Mouse (Mus musculus) liver, embryonic 11.5 days (tissue): ENCODE data around the gene Sh3bp2. TPM values are rescaled to one million over a fixed set of nuclear protein-coding genes. Genes with fewer than 3 reads are reported as not detected.

Experiments
- ATAC-seq: fragments of 200-750 bp; cut with Nextera tagmentation; replicated peaks from 2 replicates; pipeline ENCODE4 v1.8.0; 2017; ENCODE audit warnings: moderate number of reproducible peaks, mild to moderate bottlenecking, moderate TSS enrichment, moderate library complexity; ENCODE audit not compliant: low FRiP score
- DNase-seq: peaks from one replicate; pipeline ENCODE4 v3.0.0-alpha.2; 2017; ENCODE audit warnings: low spot score
- H3K27ac ChIP-seq: fragments of 300-500 bp; sonication (generic); 2 replicates; pipeline ENCODE4 v1.5.1; 2014; ENCODE audit warnings: mild to moderate bottlenecking, low read depth, low read length, control low read depth
- H3K27me3 ChIP-seq: fragments of 300-500 bp; sonication (generic); replicated peaks from 2 replicates; pipeline ENCODE4 v1.6.1; 2014; ENCODE audit warnings: low read length, mixed read lengths; ENCODE audit not compliant: control insufficient read depth, insufficient read depth
- H3K36me3 ChIP-seq: fragments of 300-500 bp; sonication (generic); 2 replicates; pipeline ENCODE4 v1.6.1; 2014; ENCODE audit warnings: mild to moderate bottlenecking, low read length, moderate library complexity, mixed read lengths; ENCODE audit not compliant: control insufficient read depth, insufficient read depth
- H3K4me1 ChIP-seq: fragments of 300-500 bp; sonication (generic); replicated peaks from 2 replicates; pipeline ENCODE4 v1.6.1; 2014; ENCODE audit warnings: low read length, mixed read lengths; ENCODE audit not compliant: control insufficient read depth, insufficient read depth
- H3K4me2 ChIP-seq: fragments of 300-500 bp; sonication (generic); 2 replicates; pipeline ENCODE4 v1.6.1; 2014; ENCODE audit warnings: mild to moderate bottlenecking, control low read depth, moderate library complexity
- H3K4me3 ChIP-seq: fragments of 300-500 bp; sonication (generic); 2 replicates; pipeline ENCODE4 v1.5.1; 2014; ENCODE audit warnings: low read depth, low read length, control low read depth
- H3K9ac ChIP-seq: fragments of 300-500 bp; sonication (generic); 2 replicates; pipeline ENCODE4 v1.6.1; 2014; ENCODE audit warnings: low read depth, low read length, control low read depth
- H3K9me3 ChIP-seq: fragments of 300-500 bp; sonication (generic); 2 replicates; pipeline ENCODE4 v1.6.1; 2016; ENCODE audit warnings: low read length, inconsistent platforms, mixed read lengths; ENCODE audit not compliant: control insufficient read depth
- WGBS: fragments of 180-500 bp; shearing (Covaris S2); extraction: QIAGEN DNeasy Blood & Tissue Kit; methylation state at CpG from one replicate; pipeline ENCODE4 v1.1.7; 2014; 5-methylcytosine and 5-hydroxymethylcytosine counted together
- polyA plus RNA-seq: library from polyadenylated mRNA; unstranded; fragments of >200 nt; fragmentation: Nextera tagmentation; extraction: Ambion mirVana; gene quantifications from 2 replicates; pipeline ENCODE4 v1.2.1, GENCODE M21; 2014

Sh3bp2 gene
- polyA plus RNA-seq, 1 experiment from 2014 or later, result 8.4 TPM

DNA sequence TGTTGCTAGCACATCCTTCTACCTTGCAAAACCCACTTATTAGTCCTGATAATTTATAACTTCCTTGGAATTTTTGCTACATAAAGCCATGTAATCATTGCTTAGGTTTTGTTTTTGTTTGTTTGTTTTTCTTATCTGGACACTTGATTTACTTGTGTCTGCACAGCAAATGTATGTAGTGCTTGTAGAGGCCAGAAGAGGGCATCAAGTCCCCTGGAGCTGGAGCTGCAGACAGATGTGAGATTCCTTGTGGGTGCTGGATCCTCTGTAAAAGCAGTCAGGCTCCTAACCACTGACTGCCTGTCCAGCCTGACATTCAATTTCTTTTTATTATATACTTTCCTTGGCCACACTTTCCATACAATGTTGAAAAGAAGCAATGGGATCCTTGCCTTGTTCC is 21.8 kb downstream of the Sh3bp2 start:
- H3K36me3 ChIP-seq, result peaks cover 5% of the 10 kb centered on the region; the same call in 1 of the 2 replicates
- ATAC-seq, result no peak
- DNase-seq, result no peak
- peaks cover 17% of the 10 kb centered on the region for H3K4me1 ChIP-seq
- no peaks in the 10 kb centered on the region for H3K27me3 ChIP-seq
- H3K4me3 ChIP-seq, result no peak overlapping the region
- no peaks in the 10 kb centered on the region for H3K9me3 ChIP-seq
- no peak overlapping the region for H3K27ac ChIP-seq
- no peak overlapping the region for H3K9ac ChIP-seq
- H3K4me2 ChIP-seq, result no peak overlapping the region

DNA sequence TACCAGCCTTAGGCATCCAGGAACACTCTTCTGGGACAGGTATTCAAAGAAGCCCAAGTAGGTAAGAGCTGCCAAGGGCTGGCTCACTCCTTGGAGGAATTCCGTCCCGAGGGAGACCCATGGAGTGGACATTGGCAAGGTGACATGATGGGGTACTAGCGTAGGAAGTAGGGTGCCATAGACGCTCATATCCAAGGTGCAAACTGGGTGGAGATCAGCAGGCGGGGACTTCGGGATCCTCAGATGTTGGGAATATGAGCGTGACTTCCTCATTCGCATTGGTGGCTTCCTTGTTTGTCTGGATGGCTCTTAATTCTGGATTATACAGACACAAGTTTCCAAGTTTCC is 23.5 kb downstream of the Sh3bp2 start:
- Histone ChIP-seq H3K9me3 (no peaks in the 10 kb centered on the region), H3K4me1 (peaks cover 11% of the 10 kb centered on the region), H3K9ac (peak overlapping the region; percentile 94), H3K36me3 (peaks cover 12% of the 10 kb centered on the region; the same call in 1 of the 2 replicates), H3K27ac (no peak overlapping the region), H3K27me3 (no peaks in the 10 kb centered on the region), H3K4me2 (peak overlapping the region; percentile 95), H3K4me3 (peak overlapping the region; percentile 88)
- DNase-seq (no peak), ATAC-seq (peak; percentile 9; the same call in 1 of the 2 replicates)
- 30% methylated on average over 8 of the region's 8 CpGs for WGBS

DNA sequence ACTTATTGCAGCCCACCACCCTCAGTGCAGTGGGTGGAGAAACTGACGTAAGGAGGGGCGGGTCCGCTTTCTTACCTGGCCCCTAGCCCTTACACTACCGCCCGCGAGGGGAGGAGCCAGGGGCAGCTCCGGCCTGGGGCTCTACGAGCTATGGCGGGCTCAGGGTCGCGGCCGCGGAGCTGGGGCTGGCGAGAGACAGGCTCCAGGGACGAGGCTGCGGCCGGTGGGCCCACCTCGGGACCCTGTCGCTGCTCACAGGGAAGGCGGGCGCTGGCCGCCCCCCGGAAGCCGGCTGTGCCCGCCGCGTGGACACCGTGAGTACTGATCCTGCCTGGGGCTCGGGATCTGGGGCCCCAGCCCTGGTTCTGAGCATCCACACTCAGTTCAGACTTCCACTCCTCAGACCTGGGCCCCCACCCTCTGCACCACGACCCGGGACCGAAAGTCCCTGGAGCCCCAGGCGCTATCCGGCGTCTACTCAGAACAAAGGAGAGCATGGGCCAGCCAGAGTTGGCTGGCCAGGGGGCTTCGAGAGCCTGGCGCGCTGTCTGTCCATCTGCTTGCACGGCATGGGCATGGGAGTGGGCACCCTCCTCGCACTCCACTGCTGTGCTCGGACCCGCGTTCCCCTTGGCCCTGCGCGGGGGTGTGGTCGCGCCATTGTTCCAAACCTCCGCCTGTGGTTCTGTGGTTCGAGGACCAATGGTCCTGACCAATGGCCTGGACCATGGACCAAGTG is 24.0 kb downstream of the Sh3bp2 start:
- H3K36me3 ChIP-seq, result peaks cover 12% of the 10 kb centered on the region; the same call in 1 of the 2 replicates
- peak overlapping the region; percentile 88 for H3K4me3 ChIP-seq
- ATAC-seq (peak; percentile 81), DNase-seq (peak; percentile 75)
- H3K9ac ChIP-seq, result peak overlapping the region; percentile 94
- H3K27ac ChIP-seq, result peak overlapping the region; percentile 64
- no peaks in the 10 kb centered on the region for H3K27me3 ChIP-seq
- peaks cover 11% of the 10 kb centered on the region for H3K4me1 ChIP-seq
- no peaks in the 10 kb centered on the region for H3K9me3 ChIP-seq
- peak overlapping the region; percentile 95 for H3K4me2 ChIP-seq
- 3% methylated on average over 48 of the region's 49 CpGs for WGBS

DNA sequence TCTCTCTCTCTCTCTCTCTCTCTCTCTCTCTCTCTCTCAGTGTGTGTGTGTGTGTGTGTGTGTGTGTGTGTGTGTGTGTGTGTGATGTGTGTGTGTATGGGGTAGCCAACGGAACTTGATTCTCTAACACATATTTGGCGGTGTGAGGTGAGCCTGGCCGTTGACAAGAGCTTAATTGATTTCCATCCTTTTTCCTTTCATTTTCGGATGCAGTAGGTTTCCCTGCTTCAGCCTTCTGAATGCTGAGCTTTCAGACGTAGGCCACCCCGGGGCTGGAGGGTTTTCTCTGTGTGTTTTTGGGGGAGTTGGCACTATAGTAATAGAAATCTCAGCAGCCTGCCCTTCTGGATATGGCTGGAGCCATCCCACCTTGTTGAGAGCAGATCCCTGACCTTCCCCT is 24.6 kb downstream of the Sh3bp2 start:
- Histone ChIP-seq H3K9me3 (no peaks in the 10 kb centered on the region), H3K4me3 (peak overlapping the region; percentile 88)
- 38% methylated on average over 6 of the region's 6 CpGs for WGBS

DNA sequence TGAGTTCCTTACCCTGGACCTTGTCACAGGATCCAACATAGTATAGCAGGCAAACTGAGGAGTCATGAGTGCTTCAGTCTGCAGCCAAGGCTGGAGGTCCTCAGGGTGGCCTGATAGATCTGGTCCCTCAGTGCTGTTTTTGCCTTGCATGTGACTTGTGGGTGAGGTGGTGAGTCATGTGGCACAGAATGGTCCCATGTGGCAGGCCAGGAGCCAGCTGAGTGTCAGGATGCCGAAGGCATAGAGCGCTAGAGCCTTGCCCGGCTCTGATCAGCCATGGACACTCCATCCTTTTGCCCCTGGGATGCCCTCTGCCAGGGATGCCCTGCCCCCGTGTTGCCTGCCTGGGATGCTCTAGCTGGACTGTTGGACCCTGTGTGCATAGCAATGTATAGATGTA is 26.2 kb downstream of the Sh3bp2 start:
- no peak overlapping the region for H3K9ac ChIP-seq
- no peaks in the 10 kb centered on the region for H3K27me3 ChIP-seq
- H3K27ac ChIP-seq, result no peak overlapping the region
- no peaks in the 10 kb centered on the region for H3K9me3 ChIP-seq
- no peak overlapping the region for H3K4me2 ChIP-seq
- H3K4me3 ChIP-seq, result no peak overlapping the region
- H3K36me3 ChIP-seq, result peaks cover 19% of the 10 kb centered on the region
- H3K4me1 ChIP-seq, result peaks cover 11% of the 10 kb centered on the region
- 96% methylated on average over 4 of the region's 4 CpGs for WGBS
- no peak for ATAC-seq
- no peak for DNase-seq

More for the DNA sequence above, 24.6 kb downstream of the Sh3bp2 start:
- H3K4me1 ChIP-seq, result peaks cover 11% of the 10 kb centered on the region
- H3K27ac ChIP-seq, result no peak overlapping the region
- peaks cover 13% of the 10 kb centered on the region; the same call in 1 of the 2 replicates for H3K36me3 ChIP-seq
- DNase-seq (no peak), ATAC-seq (no peak)
- H3K9ac ChIP-seq, result peak overlapping the region; percentile 94
- H3K4me2 ChIP-seq, result peak overlapping the region; percentile 95
- H3K27me3 ChIP-seq, result no peaks in the 10 kb centered on the region

DNA sequence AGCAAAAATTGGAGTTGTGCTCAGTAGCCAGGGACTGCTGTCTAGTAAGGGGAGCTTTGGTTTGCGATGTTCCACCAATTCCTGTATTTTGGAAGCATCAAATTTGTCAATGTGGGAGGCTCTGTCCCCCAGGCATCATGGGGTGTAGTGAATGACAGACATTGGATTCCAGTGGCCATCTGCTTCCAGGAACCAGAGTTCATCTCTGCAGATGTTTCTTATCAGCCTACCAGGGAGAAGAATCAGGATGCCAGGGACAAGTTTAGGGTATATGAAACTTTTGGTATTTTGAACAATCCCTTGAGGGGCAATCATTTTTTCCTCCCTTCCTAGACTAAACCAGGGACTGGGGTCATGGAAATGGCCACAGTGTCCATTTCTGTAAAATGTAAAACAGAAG is 38.2 kb downstream of the Sh3bp2 start:
- no peaks in the 10 kb centered on the region for H3K27me3 ChIP-seq
- no peak overlapping the region for H3K4me2 ChIP-seq
- peaks cover 29% of the 10 kb centered on the region for H3K4me1 ChIP-seq
- ATAC-seq (no peak), DNase-seq (no peak)
- peaks cover 27% of the 10 kb centered on the region for H3K36me3 ChIP-seq
- H3K9ac ChIP-seq, result no peak overlapping the region
- H3K9me3 ChIP-seq, result no peaks in the 10 kb centered on the region
- no peak overlapping the region for H3K4me3 ChIP-seq
- no peak overlapping the region for H3K27ac ChIP-seq
- 93% methylated on average over 1 of the region's 1 CpGs for WGBS

DNA sequence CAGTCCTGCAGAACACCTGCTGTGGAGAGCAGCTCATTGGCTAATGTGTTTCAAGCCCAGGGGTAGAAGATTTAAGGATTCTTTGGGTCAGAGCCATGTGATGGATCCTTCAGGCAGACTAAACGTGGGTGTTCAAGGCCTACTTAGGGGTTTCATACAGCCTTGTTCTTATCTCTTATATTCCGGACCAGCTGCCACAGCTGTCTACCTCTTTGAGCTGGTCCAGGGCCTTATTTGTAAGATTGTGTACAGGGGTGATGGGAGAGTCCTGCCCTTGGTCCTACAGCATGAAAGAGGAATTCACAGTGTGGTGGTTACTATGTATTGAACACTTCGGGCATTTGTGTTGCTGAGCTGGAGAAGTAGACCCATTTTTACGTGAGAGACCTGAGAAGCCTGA is 38.7 kb downstream of the Sh3bp2 start:
- H3K27ac ChIP-seq, result peak overlapping the region; percentile 41; the same call in 1 of the 2 replicates
- ATAC-seq, result peak; percentile 66; the same call in 1 of the 2 replicates
- WGBS, result 68% methylated on average over 4 of the region's 4 CpGs

DNA sequence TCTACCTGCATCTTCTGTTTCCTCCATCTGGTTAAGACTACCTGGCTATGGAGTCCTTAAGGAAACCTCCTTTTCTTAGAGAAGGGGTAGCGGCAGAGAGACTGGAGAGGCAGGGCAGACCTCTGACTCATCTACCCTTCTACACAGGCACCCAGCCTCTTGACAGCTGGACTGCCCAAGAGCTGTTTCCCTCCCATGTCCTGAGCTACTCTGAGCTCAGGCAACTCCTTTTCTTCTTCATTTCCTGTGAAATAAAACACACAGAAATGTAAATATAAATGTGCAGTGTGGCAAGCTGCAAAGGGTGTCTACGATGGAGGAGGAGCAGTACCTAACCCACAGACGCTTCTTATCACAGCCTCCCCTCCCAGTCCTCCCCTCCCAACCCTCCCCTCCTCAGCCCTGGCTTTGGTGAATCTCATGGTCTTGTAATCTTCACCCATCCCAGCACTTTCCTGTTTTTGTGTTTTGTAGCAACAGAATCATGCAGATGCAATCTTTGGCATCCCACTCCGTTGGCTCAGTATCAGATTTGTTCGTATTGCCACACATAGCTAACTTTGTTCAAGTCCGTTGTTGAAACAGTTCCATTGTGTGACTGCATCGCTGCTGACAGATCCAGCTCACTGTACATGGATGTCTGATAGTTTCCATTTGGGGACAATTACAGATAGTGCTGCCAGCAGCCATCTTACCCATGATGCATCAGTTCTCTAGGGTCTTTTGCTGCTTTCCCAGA is 40.1 kb downstream of the Sh3bp2 start:
- DNase-seq, result no peak
- Histone ChIP-seq H3K4me2 (peak overlapping the region; percentile 46), H3K27ac (peak overlapping the region; percentile 46), H3K27me3 (no peaks in the 10 kb centered on the region), H3K4me1 (peaks cover 33% of the 10 kb centered on the region), H3K9me3 (no peaks in the 10 kb centered on the region), H3K9ac (no peak overlapping the region), H3K36me3 (peaks cover 15% of the 10 kb centered on the region), H3K4me3 (0 out of 2 replicates have a peak overlapping the region, but pooled peaks have one; percentile 14)
- peak; percentile 86 for ATAC-seq
- 44% methylated on average over 7 of the region's 7 CpGs for WGBS

More for the DNA sequence above, 38.7 kb downstream of the Sh3bp2 start:
- no peak overlapping the region for H3K4me3 ChIP-seq
- H3K4me2 ChIP-seq, result no peak overlapping the region
- no peaks in the 10 kb centered on the region for H3K9me3 ChIP-seq
- no peak for DNase-seq
- H3K36me3 ChIP-seq, result peaks cover 27% of the 10 kb centered on the region
- H3K27me3 ChIP-seq, result no peaks in the 10 kb centered on the region
- H3K4me1 ChIP-seq, result peaks cover 29% of the 10 kb centered on the region
- H3K9ac ChIP-seq, result peak overlapping the region; percentile 26; the same call in 1 of the 2 replicates
